Mouse (Mus musculus): ENCODE data around the gene Insyn1. TPM values are rescaled to one million over a fixed set of nuclear protein-coding genes. Genes with fewer than 3 reads are reported as not detected.

Gene Insyn1
- polyA plus RNA-seq, 1 experiment from 2014 or later = 1.1 TPM

GRCm38 (mm10) chr9:58454886-58455285 is 33.5 kb upstream of the Insyn1 start:
- Histone ChIP-seq H3K4me1 (peaks cover 32% of the 10 kb centered on the region), H3K27ac (replicated peaks) (no peak overlapping the region), H3K4me3 (no peak overlapping the region), H3K9me3 (no peaks in the 10 kb centered on the region), H3K36me3 (replicated peaks) (no peaks in the 10 kb centered on the region), H3K27me3 (replicated peaks; ENCODE audit: low read depth, poor library complexity, severe bottlenecking) (peaks cover 23% of the 10 kb centered on the region)
- WGBS = 43% methylated on average over 3 of the region's 3 CpGs
- DNase-seq (ENCODE audit: low spot score) = no peak

GRCm38 (mm10) chr9:58455798-58456197 is 32.6 kb upstream of the Insyn1 start:
- Histone ChIP-seq H3K27ac (replicated peaks) (no peak overlapping the region), H3K4me1 (peaks cover 32% of the 10 kb centered on the region), H3K4me3 (no peak overlapping the region), H3K27me3 (replicated peaks; ENCODE audit: low read depth, poor library complexity, severe bottlenecking) (peaks cover 23% of the 10 kb centered on the region), H3K36me3 (replicated peaks) (no peaks in the 10 kb centered on the region), H3K9me3 (no peaks in the 10 kb centered on the region)
- peak; percentile 21 for DNase-seq (ENCODE audit: low spot score)
- WGBS = 14% methylated on average over 13 of the region's 13 CpGs

- Histone ChIP-seq H3K27ac (replicated peaks) (0 out of 2 replicates have a peak overlapping the region, but pooled peaks have one; percentile 6), H3K4me1 (peaks cover 32% of the 10 kb centered on the region), H3K9me3 (no peaks in the 10 kb centered on the region), H3K27me3 (replicated peaks; ENCODE audit: low read depth, poor library complexity, severe bottlenecking) (peaks cover 23% of the 10 kb centered on the region), H3K4me3 (no peak overlapping the region), H3K36me3 (replicated peaks) (no peaks in the 10 kb centered on the region)
- peak; percentile 25 for DNase-seq (ENCODE audit: low spot score)
- WGBS = 51% methylated on average over 7 of the region's 7 CpGs
Observed at GRCm38 (mm10) chr9:58457481-58457955, 30.9 kb upstream of the Insyn1 start.

- H3K27me3 ChIP-seq (replicated peaks; ENCODE audit: low read depth, poor library complexity, severe bottlenecking) = peaks cover 23% of the 10 kb centered on the region
- no peak overlapping the region for H3K4me3 ChIP-seq
- WGBS = 85% methylated on average over 3 of the region's 3 CpGs
- DNase-seq (ENCODE audit: low spot score) = no peak
- no peak overlapping the region for H3K27ac ChIP-seq (replicated peaks)
- H3K9me3 ChIP-seq = no peaks in the 10 kb centered on the region
- peaks cover 32% of the 10 kb centered on the region for H3K4me1 ChIP-seq
- H3K36me3 ChIP-seq (replicated peaks) = no peaks in the 10 kb centered on the region
Observed at GRCm38 (mm10) chr9:58458341-58458740, 30.1 kb upstream of the Insyn1 start.

GRCm38 (mm10) chr9:58458856-58459553 is 29.4 kb upstream of the Insyn1 start:
- H3K27ac ChIP-seq (replicated peaks) = no peak overlapping the region
- peaks cover 23% of the 10 kb centered on the region for H3K27me3 ChIP-seq (replicated peaks; ENCODE audit: low read depth, poor library complexity, severe bottlenecking)
- H3K9me3 ChIP-seq = no peaks in the 10 kb centered on the region
- H3K4me3 ChIP-seq = no peak overlapping the region
- H3K36me3 ChIP-seq (replicated peaks) = no peaks in the 10 kb centered on the region
- H3K4me1 ChIP-seq = peaks cover 32% of the 10 kb centered on the region
- no peak for DNase-seq (ENCODE audit: low spot score)
- WGBS = 88% methylated on average over 6 of the region's 6 CpGs

GRCm38 (mm10) chr9:58467345-58468025 is 20.9 kb upstream of the Insyn1 start:
- Histone ChIP-seq H3K9me3 (no peaks in the 10 kb centered on the region), H3K4me1 (no peaks in the 10 kb centered on the region), H3K36me3 (replicated peaks) (no peaks in the 10 kb centered on the region), H3K27me3 (replicated peaks; ENCODE audit: low read depth, poor library complexity, severe bottlenecking) (0 out of 2 replicates have a peak, but pooled peaks cover 9% of the 10 kb centered on the region), H3K27ac (replicated peaks) (no peak overlapping the region), H3K4me3 (no peak overlapping the region)
- 78% methylated on average over 5 of the region's 5 CpGs for WGBS
- DNase-seq (ENCODE audit: low spot score) = no peak

GRCm38 (mm10) chr9:58470466-58470865 is 17.9 kb upstream of the Insyn1 start:
- Histone ChIP-seq H3K27me3 (replicated peaks; ENCODE audit: low read depth, poor library complexity, severe bottlenecking) (0 out of 2 replicates have a peak, but pooled peaks cover 9% of the 10 kb centered on the region), H3K27ac (replicated peaks) (no peak overlapping the region), H3K9me3 (no peaks in the 10 kb centered on the region), H3K4me3 (no peak overlapping the region), H3K36me3 (replicated peaks) (no peaks in the 10 kb centered on the region), H3K4me1 (peaks cover 15% of the 10 kb centered on the region)
- WGBS = 52% methylated on average over 6 of the region's 6 CpGs
- no peak for DNase-seq (ENCODE audit: low spot score)

GRCm38 (mm10) chr9:58473211-58473815 is 15.1 kb upstream of the Insyn1 start:
- H3K27me3 ChIP-seq (replicated peaks; ENCODE audit: low read depth, poor library complexity, severe bottlenecking) = peaks cover 18% of the 10 kb centered on the region; the same call in 1 of the 2 replicates
- no peak overlapping the region for H3K27ac ChIP-seq (replicated peaks)
- no peaks in the 10 kb centered on the region for H3K9me3 ChIP-seq
- peaks cover 17% of the 10 kb centered on the region for H3K4me1 ChIP-seq
- no peak for DNase-seq (ENCODE audit: low spot score)
- no peaks in the 10 kb centered on the region for H3K36me3 ChIP-seq (replicated peaks)
- H3K4me3 ChIP-seq = no peak overlapping the region
- 74% methylated on average over 8 of the region's 8 CpGs for WGBS

GRCm38 (mm10) chr9:58487076-58487475 is 1.3 kb upstream of the Insyn1 start:
- Histone ChIP-seq H3K27me3 (replicated peaks; ENCODE audit: low read depth, poor library complexity, severe bottlenecking) (peaks cover 86% of the 10 kb centered on the region), H3K4me3 (peak overlapping the region; percentile 79; the same call in 1 of the 2 replicates)

GRCm38 (mm10) chr9:58489133-58489864 is 896 bp downstream of the Insyn1 start:
- Histone ChIP-seq H3K4me3 (peak overlapping the region; percentile 79), H3K9me3 (no peaks in the 10 kb centered on the region), H3K4me1 (peaks cover 45% of the 10 kb centered on the region), H3K36me3 (replicated peaks) (peaks cover 3% of the 10 kb centered on the region; the same call in 1 of the 2 replicates), H3K27ac (replicated peaks) (peak overlapping the region; percentile 89), H3K27me3 (replicated peaks; ENCODE audit: low read depth, poor library complexity, severe bottlenecking) (peaks cover 83% of the 10 kb centered on the region)
- peak; percentile 43 for DNase-seq (ENCODE audit: low spot score)
- 2% methylated on average over 13 of the region's 13 CpGs for WGBS

More at GRCm38 (mm10) chr9:58487076-58487475, 1.3 kb upstream of the Insyn1 start:
- Histone ChIP-seq H3K9me3 (no peaks in the 10 kb centered on the region), H3K36me3 (replicated peaks) (peaks cover 2% of the 10 kb centered on the region; the same call in 1 of the 2 replicates), H3K4me1 (peaks cover 45% of the 10 kb centered on the region), H3K27ac (replicated peaks) (no peak overlapping the region)
- no peak for DNase-seq (ENCODE audit: low spot score)
- 9% methylated on average over 3 of the region's 3 CpGs for WGBS

GRCm38 (mm10) chr9:58489865-58490165 is 1.4 kb downstream of the Insyn1 start:
- Histone ChIP-seq H3K9me3 (no peaks in the 10 kb centered on the region), H3K27me3 (replicated peaks; ENCODE audit: low read depth, poor library complexity, severe bottlenecking) (peaks cover 79% of the 10 kb centered on the region), H3K4me3 (peak overlapping the region; percentile 79), H3K4me1 (peaks cover 45% of the 10 kb centered on the region), H3K36me3 (replicated peaks) (peaks cover 3% of the 10 kb centered on the region; the same call in 1 of the 2 replicates), H3K27ac (replicated peaks) (0 out of 2 replicates have a peak overlapping the region, but pooled peaks have one; percentile 36)
- WGBS = 8% methylated on average over 7 of the region's 7 CpGs
- DNase-seq (ENCODE audit: low spot score) = peak; percentile 14

GRCm38 (mm10) chr9:58490391-58490790 is 2.0 kb downstream of the Insyn1 start:
- DNase-seq (ENCODE audit: low spot score) = no peak
- Histone ChIP-seq H3K27ac (replicated peaks) (no peak overlapping the region), H3K4me3 (peak overlapping the region; percentile 79; the same call in 1 of the 2 replicates), H3K27me3 (replicated peaks; ENCODE audit: low read depth, poor library complexity, severe bottlenecking) (peaks cover 73% of the 10 kb centered on the region), H3K36me3 (replicated peaks) (peaks cover 3% of the 10 kb centered on the region; the same call in 1 of the 2 replicates), H3K4me1 (peaks cover 45% of the 10 kb centered on the region), H3K9me3 (no peaks in the 10 kb centered on the region)
- 50% methylated on average over 2 of the region's 2 CpGs for WGBS
